Comparison of ENCODE assay signal across 1 mouse cellular context in genomic region chr19:32239925-32240324, GRCm38 (mm10).
TF ChIP-seq lines count a peak whose summit lies in the region.

No protein-coding gene starts in this region.

TF ChIP-seq in MEL, 35 proteins besides CTCF, POLR2A, EP300 and RAD21 (continued from another document):
- TF ChIP-seq CHD2 (IDR thresholded peaks at IDR 0.05; ENCODE audit: low read length) (no peak), MYB (IDR thresholded peaks at IDR 0.05; ENCODE audit: low read depth, low read length) (no peak), MAZ (IDR thresholded peaks at IDR 0.05; ENCODE audit: low read depth, low read length) (no peak), USF1 (IDR thresholded peaks at IDR 0.05; ENCODE audit: low read depth, low read length) (no peak), ZMIZ1 (IDR thresholded peaks at IDR 0.05; ENCODE audit: low read depth, low read length) (no peak), SMC3 (IDR thresholded peaks at IDR 0.05; ENCODE audit: low read depth, low read length) (no peak), SIN3A (IDR thresholded peaks at IDR 0.05; ENCODE audit: low read length) (0 out of 2 replicates have a peak, but pooled peaks have one; percentile 23), ZC3H11A (IDR thresholded peaks at IDR 0.05; ENCODE audit: low read depth, low read length) (no peak), NRF1 (IDR thresholded peaks at IDR 0.05; ENCODE audit: insufficient read depth, low read depth, low read length, poor library complexity, severe bottlenecking) (no peak)
TF ChIP-seq in MEL: peak in this region for 8.
